9 mouse cellular contexts compared by ENCODE assay signal in genomic region chr8:123761266-123761882, GRCm38 (mm10). TPM values are rescaled to one million over a fixed set of nuclear protein-coding genes. Genes with fewer than 3 reads are reported as not detected.
A peak's percentile ranks its signal among the peaks of the same experiment; 100 is the strongest.
DNase-seq lines count a peak whose midpoint lies in the region; ATAC-seq and TF ChIP-seq lines count a peak whose summit lies in the region.
"Had no signal": no experiment of that assay in that cellular context is flagged by ENCODE, and none has a peak within 500 bp of the region (broad histone marks: within the 10 kb centered on the region; RNA-seq: fewer than 3 reads in every experiment).

No protein-coding gene starts in this region.

- no peaks in the 10 kb centered on the region for H3K9me3 ChIP-seq in neural tube, embryonic 13.5 days
- no peaks in the 10 kb centered on the region for H3K9me3 ChIP-seq in neural tube, embryonic 15.5 days (replicated peaks)
- no peaks in the 10 kb centered on the region for H3K9me3 ChIP-seq in hindbrain, embryonic 12.5 days (replicated peaks)
- H3K9me3 ChIP-seq: stomach, embryonic 15.5 days had no signal

- H3K4me3 ChIP-seq in neural tube, embryonic 13.5 days, result no peak overlapping the region
- no peak overlapping the region for H3K4me3 ChIP-seq in neural tube, embryonic 15.5 days (replicated peaks)
- no peak overlapping the region for H3K4me3 ChIP-seq in heart, adult 2 months
- H3K4me3 ChIP-seq in hindbrain, embryonic 12.5 days, result no peak overlapping the region
- H3K4me3 ChIP-seq: stomach, embryonic 15.5 days had no signal

- peak; percentile 68 to 73 for DNase-seq in cerebellum, adult 18-20 months
- DNase-seq in heart, adult 2 months, result peak; percentile 41 to 75
- peak; percentile 32 to 37 for DNase-seq in kidney, postnatal 4 days
- no peak for DNase-seq in spleen, postnatal 36 days (ENCODE audit: low spot score in 2 of 2)
- DNase-seq in T-cell, adult 2 months (ENCODE audit: low spot score), result no peak

- no peaks in the 10 kb centered on the region for H3K79me2 ChIP-seq in heart, adult 2 months (replicated peaks; ENCODE audit: control insufficient read depth, insufficient read depth, low read length)

- WGBS in neural tube, embryonic 13.5 days, result 53% methylated on average over 12 of the region's 12 CpGs
- WGBS in neural tube, embryonic 15.5 days, result 42% methylated on average over 12 of the region's 12 CpGs
- 40% methylated on average over 12 of the region's 12 CpGs for WGBS in heart, adult 2 months
- WGBS in hindbrain, embryonic 12.5 days, result 46% methylated on average over 12 of the region's 12 CpGs

- intact Hi-C loops in heart, adult 2 months (cut with DNase I), result loop anchor here (10.0 kb wide), 1 partner anchor 57 kb away; no protein-coding TSS in a partner anchor

- ATAC-seq in neural tube, embryonic 13.5 days (ENCODE audit: low read depth), result no peak
- no peak for ATAC-seq in neural tube, embryonic 15.5 days (ENCODE audit: low FRiP score)
- ATAC-seq in hindbrain, embryonic 12.5 days (ENCODE audit: low FRiP score), result no peak

- no peak for TF ChIP-seq POLR2A in heart, adult 2 months (IDR thresholded peaks at IDR 0.05; ENCODE audit: insufficient read depth, low read depth, low read length)

- no peaks in the 10 kb centered on the region for H3K27me3 ChIP-seq in neural tube, embryonic 13.5 days
- H3K27me3 ChIP-seq in neural tube, embryonic 15.5 days (replicated peaks), result no peaks in the 10 kb centered on the region
- no peaks in the 10 kb centered on the region for H3K27me3 ChIP-seq in heart, adult 2 months (ENCODE audit: control insufficient read depth, insufficient read depth, low read length)
- H3K27me3 ChIP-seq in hindbrain, embryonic 12.5 days, result no peaks in the 10 kb centered on the region
- H3K27me3 ChIP-seq: stomach, embryonic 15.5 days had no signal

- H3K4me2 ChIP-seq in neural tube, embryonic 13.5 days, result no peak overlapping the region
- no peak overlapping the region for H3K4me2 ChIP-seq in neural tube, embryonic 15.5 days
- no peak overlapping the region for H3K4me2 ChIP-seq in hindbrain, embryonic 12.5 days (replicated peaks)
- H3K4me2 ChIP-seq: stomach, embryonic 15.5 days had no signal

- H3K27ac ChIP-seq in neural tube, embryonic 13.5 days (replicated peaks), result peak overlapping the region; percentile 52; the same call in 1 of the 2 replicates
- no peak overlapping the region; the same call in 1 of the 2 replicates for H3K27ac ChIP-seq in neural tube, embryonic 15.5 days (replicated peaks)
- no peak overlapping the region for H3K27ac ChIP-seq in heart, adult 2 months
- no peak overlapping the region for H3K27ac ChIP-seq in hindbrain, embryonic 12.5 days
- H3K27ac ChIP-seq: stomach, embryonic 15.5 days had no signal

- TF ChIP-seq CTCF in heart, adult 2 months (IDR thresholded peaks at IDR 0.05), result no peak

- no peaks in the 10 kb centered on the region for H3K36me3 ChIP-seq in neural tube, embryonic 13.5 days
- no peaks in the 10 kb centered on the region for H3K36me3 ChIP-seq in neural tube, embryonic 15.5 days
- H3K36me3 ChIP-seq in heart, adult 2 months (ENCODE audit: control insufficient read depth, insufficient read depth, low read length), result no peaks in the 10 kb centered on the region
- H3K36me3 ChIP-seq in hindbrain, embryonic 12.5 days, result no peaks in the 10 kb centered on the region
- H3K36me3 ChIP-seq: stomach, embryonic 15.5 days had no signal

- H3K9ac ChIP-seq in neural tube, embryonic 13.5 days, result 0 out of 2 replicates have a peak overlapping the region, but pooled peaks have one; percentile 22
- H3K9ac ChIP-seq in neural tube, embryonic 15.5 days (replicated peaks), result no peak overlapping the region
- H3K9ac ChIP-seq in heart, adult 2 months (ENCODE audit: low read depth, low read length), result no peak overlapping the region
- H3K9ac ChIP-seq in hindbrain, embryonic 12.5 days, result no peak overlapping the region
- H3K9ac ChIP-seq: stomach, embryonic 15.5 days had no signal

- H3K4me1 ChIP-seq in neural tube, embryonic 13.5 days (replicated peaks), result peaks cover 51% of the 10 kb centered on the region
- peaks cover 40% of the 10 kb centered on the region for H3K4me1 ChIP-seq in neural tube, embryonic 15.5 days
- peaks cover 3% of the 10 kb centered on the region for H3K4me1 ChIP-seq in heart, adult 2 months (ENCODE audit: control insufficient read depth, insufficient read depth, low read length)
- H3K4me1 ChIP-seq in hindbrain, embryonic 12.5 days, result peaks cover 21% of the 10 kb centered on the region

- no peak for TF ChIP-seq EP300 in heart, adult 2 months (IDR thresholded peaks at IDR 0.05; ENCODE audit: insufficient read depth, low read depth, low read length)

RNA-seq across cellular contexts. Expression of gene Rab4a, which starts 44.4 kb away (rescaled TPM):
- 78.6 and 89.6 TPM in 2 replicates for polyA plus RNA-seq in neural tube, embryonic 13.5 days (2015; fragmentation: Nextera tagmentation; extraction: Ambion mirVana)
- polyA plus RNA-seq in neural tube, embryonic 15.5 days (2015; fragmentation: Nextera tagmentation; extraction: Ambion mirVana), result 78.2 and 87.0 TPM in 2 replicates
- 1 to 10 TPM; 7.7 to 8.4 TPM for total RNA-seq in heart, adult 2 months (2021)
- polyA plus RNA-seq in heart, adult 2 months (2012; rRNA removed), result 10.6 and 12.7 TPM in 2 replicates
- polyA plus RNA-seq in hindbrain, embryonic 12.5 days (2016; fragmentation: Nextera tagmentation; extraction: Ambion mirVana), result 61.0 and 61.2 TPM in 2 replicates

Comparison
In these comparisons a context has a peak if more than half of its experiments do, and no peak if none do; other contexts are left out.
1. DNase-seq: peak in cerebellum, adult 18-20 months (2 of 2), heart, adult 2 months (2 of 2) and kidney, postnatal 4 days (2 of 2); none in spleen, postnatal 36 days (0 of 2) and T-cell, adult 2 months (single experiment).